In genomic region chr2:150964641-150965040, GRCm38 (mm10) we compare ENCODE assay signal across 20 mouse cellular contexts. TPM values are rescaled to one million over a fixed set of nuclear protein-coding genes. Genes with fewer than 3 reads are reported as not detected.
DNase-seq lines count a peak whose midpoint lies in the region; TF ChIP-seq lines count a peak whose summit lies in the region.
"Had no signal": no experiment of that assay in that cellular context is flagged by ENCODE, and none has a peak within 500 bp of the region (broad histone marks: within the 10 kb centered on the region; RNA-seq: fewer than 3 reads in every experiment).

No protein-coding gene starts in this region.

- intact Hi-C loops in heart, postnatal 14 days (cut with DNase I) = no loop called here

- H3K27me3 ChIP-seq in heart, embryonic 10.5 days (ENCODE audit: insufficient read depth, poor library complexity, severe bottlenecking) = no peaks in the 10 kb centered on the region
- H3K27me3 ChIP-seq in testis, adult 2 months (ENCODE audit: control insufficient read depth, insufficient read depth, low read length) = no peaks in the 10 kb centered on the region
- H3K27me3 ChIP-seq: CH12.LX, Patski had no signal

- H3K36me3 ChIP-seq in heart, embryonic 10.5 days = peaks cover 9% of the 10 kb centered on the region; the same call in 1 of the 2 replicates
- no peaks in the 10 kb centered on the region for H3K36me3 ChIP-seq in testis, adult 2 months (ENCODE audit: control insufficient read depth, insufficient read depth, low read length)

- H3K4me1 ChIP-seq in heart, embryonic 10.5 days = peaks cover 6% of the 10 kb centered on the region; the same call in 1 of the 2 replicates
- H3K4me1 ChIP-seq in testis, adult 2 months (ENCODE audit: control insufficient read depth, insufficient read depth, low read length) = no peaks in the 10 kb centered on the region

- peak; percentile 58 for DNase-seq in heart, adult 11 months
- DNase-seq in heart, postnatal 4 days = no peak
- DNase-seq in heart, embryonic 10.5 days (ENCODE audit: low spot score) = peak; percentile 62
- DNase-seq in heart, postnatal 14 days = no peak
- no peak for DNase-seq in testis, postnatal 14 days (ENCODE audit: low spot score)
- peak; percentile 18 for DNase-seq in testis, postnatal 10 days (ENCODE audit: low spot score)
- DNase-seq in right cerebral cortex, postnatal 4 days = no peak
- DNase-seq: adrenal gland, adult 2 months; adrenal gland, adult 8-10 months; adrenal gland, postnatal 10 days; adrenal gland, postnatal 14 days; adrenal gland, postnatal 25 days; adrenal gland, postnatal 36 days; B cell, adult 2 months; cerebellum, adult 11 months; cerebellum, adult 11-12 months had no signal

- H3K4me3 ChIP-seq in heart, embryonic 10.5 days = no peak overlapping the region
- peak overlapping the region; percentile 3 for H3K4me3 ChIP-seq in testis, adult 2 months (ENCODE audit: control insufficient read depth, low read depth, low read length)

- TF ChIP-seq CTCF in testis, adult 2 months (IDR thresholded peaks at IDR 0.05; ENCODE audit: control insufficient read depth, insufficient read depth, insufficient replicate concordance, low read depth, low read length) = no peak

- 91% methylated on average over 3 of the region's 3 CpGs for WGBS in heart, embryonic 10.5 days

- H3K9me3 ChIP-seq in heart, embryonic 10.5 days = no peaks in the 10 kb centered on the region
- H3K9me3 ChIP-seq: G1E had no signal

- H3K27ac ChIP-seq in heart, embryonic 10.5 days = no peak overlapping the region
- H3K27ac ChIP-seq in testis, adult 2 months (ENCODE audit: control insufficient read depth, insufficient read depth, low read depth, low read length) = no peak overlapping the region

- TF ChIP-seq POLR2A in testis, adult 2 months (IDR thresholded peaks at IDR 0.05; ENCODE audit: control insufficient read depth, low read depth, low read length) = no peak

RNA-seq across cellular contexts. Expression of gene Gins1, which starts 59.4 kb away (rescaled TPM):
- total RNA-seq in heart, postnatal 4 days (2021) = 10 to 100 TPM; 16.8 to 18.9 TPM
- 38.0 and 57.1 TPM in 2 replicates for polyA plus RNA-seq in heart, embryonic 10.5 days (2016; fragmentation: Nextera tagmentation; extraction: Ambion mirVana)
- 1 to 10 TPM; 2.7 TPM for total RNA-seq in heart, postnatal 14 days (2021)
- 12.8 and 14.0 TPM in 2 replicates for polyA plus RNA-seq in testis, adult 2 months (2012; rRNA removed)

Comparison
In these comparisons a context has a peak if more than half of its experiments do, and no peak if none do; other contexts are left out.
1. DNase-seq: peak in heart, adult 11 months (single experiment), heart, embryonic 10.5 days (single experiment) and testis, postnatal 10 days (single experiment); none in heart, postnatal 4 days (single experiment), heart, postnatal 14 days (0 of 2), testis, postnatal 14 days (single experiment) and right cerebral cortex, postnatal 4 days (single experiment).
2. RNA of gene Gins1, which starts 59.4 kb away (total RNA-seq): 16.8 to 18.9 TPM in heart, postnatal 4 days; 2.7 TPM in heart, postnatal 14 days; every median in the first group is over 4 times any median in the second.